Mouse (Mus musculus) effector memory CD4-positive, alpha-beta T cell, adult 7 months (primary cell): ENCODE data around the gene Abcg1. TPM values are rescaled to one million over a fixed set of nuclear protein-coding genes. Genes with fewer than 3 reads are reported as not detected.

Source experiments
- polyA plus RNA-seq: library from polyadenylated mRNA; unstranded; fragments of 100-300 nt; shearing (Covaris generic); gene quantifications from one replicate; pipeline ENCODE4 v1.2.1, GENCODE M21; 2017

Gene Abcg1
- 20.0 TPM for polyA plus RNA-seq

GRCm38 (mm10) chr17:31057151-31057890 lies at the start of gene Abcg1:
TSS of gene Abcg1 (plus strand) at chr17:31057675.

DNA sequence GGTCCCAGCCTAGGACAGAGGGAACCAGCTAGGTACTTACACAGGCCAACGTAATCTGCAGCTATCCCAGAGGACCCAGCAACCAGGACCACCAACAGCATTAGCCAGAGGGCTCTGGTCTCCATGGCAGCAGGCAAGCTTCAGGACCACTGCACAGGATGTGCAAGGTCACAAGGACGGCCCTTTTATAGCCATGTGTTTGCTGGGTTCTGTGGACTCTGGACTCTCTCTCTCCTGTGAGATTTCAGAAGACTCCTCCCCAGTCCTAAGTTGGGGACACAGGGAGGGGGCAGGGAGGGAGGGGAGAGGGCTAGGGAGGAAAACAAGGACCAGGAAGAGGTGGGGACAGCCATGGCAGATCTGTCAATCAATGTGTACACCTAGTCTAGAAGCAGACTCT lies 72.0 kb downstream of the Abcg1 start, which contains the start of gene Tff3:
Gene Tff3 (minus strand): TSS at position 195 of the 400 bp plus-strand sequence.

DNA sequence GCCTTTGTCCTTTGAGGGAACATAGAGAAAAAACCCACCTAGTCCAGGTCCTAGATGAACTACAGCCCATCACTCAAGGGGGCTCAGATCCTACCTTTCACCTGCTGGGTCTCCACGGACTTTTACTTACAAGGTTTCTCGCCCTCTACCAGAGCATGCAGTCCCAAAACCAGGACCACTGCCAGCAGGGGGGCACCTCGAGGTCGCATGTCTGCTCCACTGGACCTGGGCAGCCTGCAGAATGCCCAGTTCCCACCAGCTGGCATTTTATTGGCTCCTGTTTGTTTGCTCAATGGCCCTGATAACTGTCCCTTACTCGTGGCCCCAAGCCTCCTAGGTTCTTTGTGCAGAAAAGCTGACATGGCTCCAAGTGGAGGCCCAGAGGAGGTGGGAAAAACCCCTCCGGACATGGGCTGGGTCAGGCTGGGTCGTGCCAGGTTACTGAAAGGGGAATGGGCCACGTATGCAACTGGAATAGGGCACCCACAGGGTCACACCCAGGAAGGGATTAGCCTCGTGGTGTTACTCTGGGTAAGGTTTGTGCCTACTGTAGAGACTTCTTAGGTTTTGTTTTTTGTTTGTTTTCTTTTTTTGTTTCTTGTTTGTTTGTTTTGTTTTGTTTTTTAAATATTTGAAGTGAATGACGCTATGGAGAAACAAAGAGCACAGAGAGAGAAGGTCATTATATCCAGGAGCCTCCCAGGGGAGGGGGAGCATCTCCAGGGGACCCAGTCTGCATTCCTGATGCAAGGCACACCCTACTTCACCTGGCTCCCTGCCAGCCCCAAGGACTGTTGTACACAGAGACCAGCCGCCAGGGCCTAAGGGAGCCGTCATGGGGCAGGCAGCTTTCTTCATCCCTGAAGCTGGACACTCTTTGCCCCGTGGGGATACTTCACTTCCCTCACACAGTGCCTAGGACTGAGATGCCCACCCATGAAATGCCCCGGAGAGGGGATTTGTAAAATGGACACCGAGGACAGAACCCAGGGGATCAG lies 86.9 kb downstream of the Abcg1 start, which contains the start of gene Tff2:
Gene Tff2 (minus strand): TSS at position 243 of the 998 bp plus-strand sequence.

GRCm38 (mm10) chr17:31165127-31165526 lies 107.7 kb downstream of the Abcg1 start, which contains the start of gene Tff1:
TSS of gene Tff1 (minus strand) at chr17:31165277.

Other genes with a start within 250 kb of the Abcg1 start
- 0.40 TPM for gene Glp1r, start 155.9 kb upstream of the Abcg1 start, polyA plus RNA-seq
- not detected for gene Umodl1, start 103.0 kb upstream of the Abcg1 start, polyA plus RNA-seq
- gene Tff3, start 72.0 kb downstream of the Abcg1 start, polyA plus RNA-seq, result not detected
- not detected for gene Tff2, start 86.6 kb downstream of the Abcg1 start, polyA plus RNA-seq
- gene Tff1, start 107.6 kb downstream of the Abcg1 start, polyA plus RNA-seq, result not detected
- gene Tmprss3, start 141.3 kb downstream of the Abcg1 start, polyA plus RNA-seq, result not detected
- 207 TPM for gene Ubash3a, start 150.2 kb downstream of the Abcg1 start, polyA plus RNA-seq
- gene Rsph1, start 219.7 kb downstream of the Abcg1 start, polyA plus RNA-seq, result 0.88 TPM
- 59.2 TPM for gene Slc37a1, start 229.1 kb downstream of the Abcg1 start, polyA plus RNA-seq